In genomic region chr3:86919641-86920342, GRCm38 (mm10) we compare ENCODE assay signal across 8 mouse cellular contexts. TPM values are rescaled to one million over a fixed set of nuclear protein-coding genes. Genes with fewer than 3 reads are reported as not detected.
DNase-seq lines count a peak whose midpoint lies in the region; ATAC-seq lines count a peak whose summit lies in the region.

No protein-coding gene starts in this region.

- H3K9me3 ChIP-seq in midbrain, embryonic 13.5 days: no peaks in the 10 kb centered on the region
- no peaks in the 10 kb centered on the region for H3K9me3 ChIP-seq in stomach, embryonic 14.5 days (ENCODE audit: control insufficient read depth, low read depth, low read length)

- DNase-seq in adrenal gland, postnatal 25 days: peak; percentile 24
- DNase-seq in adrenal gland, postnatal 4 days (ENCODE audit: low spot score in 2 of 2): no peak
- DNase-seq in cerebellum, postnatal 25 days: peak; percentile 80 to 85
- peak; percentile 22 for DNase-seq in layer of hippocampus, adult 9-11 months

- H3K4me1 ChIP-seq in midbrain, embryonic 13.5 days (replicated peaks): peaks cover 41% of the 10 kb centered on the region
- no peaks in the 10 kb centered on the region for H3K4me1 ChIP-seq in stomach, embryonic 14.5 days (ENCODE audit: control insufficient read depth, insufficient read depth, low read length)

- peak; percentile 40 for ATAC-seq in CD4-positive, CD25-positive, alpha-beta regulatory T cell, adult 4 months
- ATAC-seq in granulocyte monocyte progenitor cell, adult 5-6 weeks (replicated peaks; ENCODE audit: poor library complexity, severe bottlenecking): peak; percentile 15; the same call in 1 of the 2 replicates
- peak; percentile 53 for ATAC-seq in midbrain, embryonic 13.5 days
- ATAC-seq in stomach, embryonic 14.5 days (ENCODE audit: insufficient number of reproducible peaks, insufficient read depth, low FRiP score, low read depth): peak; percentile 62; the same call in 1 of the 2 replicates

- H3K36me3 ChIP-seq in midbrain, embryonic 13.5 days: peaks cover 11% of the 10 kb centered on the region
- no peaks in the 10 kb centered on the region for H3K36me3 ChIP-seq in stomach, embryonic 14.5 days (ENCODE audit: control insufficient read depth, insufficient read depth, low read length)

- peak overlapping the region; percentile 97 for H3K27ac ChIP-seq in midbrain, embryonic 13.5 days
- no peak overlapping the region for H3K27ac ChIP-seq in stomach, embryonic 14.5 days (ENCODE audit: low read length)

- H3K4me2 ChIP-seq in midbrain, embryonic 13.5 days (replicated peaks): peak overlapping the region; percentile 68
- peak overlapping the region; percentile 73 for H3K4me2 ChIP-seq in stomach, embryonic 14.5 days (replicated peaks; ENCODE audit: low read depth, low read length)

- peak overlapping the region; percentile 94 for H3K9ac ChIP-seq in midbrain, embryonic 13.5 days (replicated peaks)
- H3K9ac ChIP-seq in stomach, embryonic 14.5 days (replicated peaks; ENCODE audit: low read depth, low read length): peak overlapping the region; percentile 65

- H3K27me3 ChIP-seq in midbrain, embryonic 13.5 days: no peaks in the 10 kb centered on the region
- peaks cover 8% of the 10 kb centered on the region; the same call in 1 of the 2 replicates for H3K27me3 ChIP-seq in stomach, embryonic 14.5 days (ENCODE audit: control insufficient read depth, insufficient read depth, low read length)

- peak overlapping the region; percentile 90 for H3K4me3 ChIP-seq in midbrain, embryonic 13.5 days (replicated peaks)
- peak overlapping the region; percentile 78 for H3K4me3 ChIP-seq in stomach, embryonic 14.5 days (ENCODE audit: low read depth, low read length)

- WGBS in midbrain, embryonic 13.5 days: 1% methylated on average over 61 of the region's 61 CpGs
- WGBS in stomach, embryonic 14.5 days: 1% methylated on average over 61 of the region's 61 CpGs

RNA-seq across cellular contexts. Expression of gene Dclk2, which starts 0.9 kb away (rescaled TPM):
- total RNA-seq in adrenal gland, postnatal 25 days (2021): 9.6 and 10.4 TPM in 2 replicates
- total RNA-seq in adrenal gland, postnatal 4 days (2021): 10 to 100 TPM; 18.8 to 19.2 TPM
- polyA plus RNA-seq in CD4-positive, CD25-positive, alpha-beta regulatory T cell, adult 4 months (2017; shearing (Covaris generic)): 1 to 10 TPM; 2.4 to 3.5 TPM
- 0.62 and 1.6 TPM in 2 replicates for total RNA-seq in granulocyte monocyte progenitor cell, adult 5-6 weeks (2014; fragmentation: Nextera tagmentation)
- under 0.01 and 0.30 TPM in 2 replicates for total RNA-seq in granulocyte monocyte progenitor cell, adult 5-6 weeks (2017)
- polyA plus RNA-seq in midbrain, embryonic 13.5 days (2015; fragmentation: Nextera tagmentation; extraction: Ambion mirVana): 77.4 and 79.2 TPM in 2 replicates
- 6.7 and 8.1 TPM in 2 replicates for polyA plus RNA-seq in stomach, embryonic 14.5 days (2014; fragmentation: Nextera tagmentation; extraction: Ambion mirVana)

Comparison
In these comparisons a context has a peak if more than half of its experiments do, and no peak if none do; other contexts are left out.
1. DNase-seq: peak in adrenal gland, postnatal 25 days (single experiment), cerebellum, postnatal 25 days (2 of 2) and layer of hippocampus, adult 9-11 months (single experiment); none in adrenal gland, postnatal 4 days (0 of 2).
2. Peak in every context shown above with its lines, with median percentiles within 50 percentile points of each other: ATAC-seq.